Mouse (Mus musculus) liver, embryonic 14.5 days (tissue): ENCODE results near the gene Mettl24.

Source experiments
- CTCF ChIP-seq: IDR thresholded peaks from 2 replicates; pipeline ENCODE4 v1.5.1; 2016; ENCODE audit warnings: antibody characterized with exemption, low read depth, control low read depth
- EP300 ChIP-seq: IDR thresholded peaks from 2 replicates; pipeline ENCODE4 v1.6.1; 2016; ENCODE audit warnings: antibody characterized with exemption, low read depth

GRCm38 (mm10) chr10:40644456-40644855 is 38.6 kb upstream of the Mettl24 start:
- no peak for TF ChIP-seq CTCF
- no peak for TF ChIP-seq EP300
